Comparison of ENCODE assay signal across 8 mouse cellular contexts in genomic region chr6:71439506-71440216, GRCm38 (mm10). TPM values are rescaled to one million over a fixed set of nuclear protein-coding genes. Genes with fewer than 3 reads are reported as not detected.
DNase-seq lines count a peak whose midpoint lies in the region; TF ChIP-seq lines count a peak whose summit lies in the region.

No protein-coding gene starts in this region.

- intact Hi-C loops in gastrocnemius, postnatal 14 days (cut with DNase I; ENCODE audit: low total_unique reads), result no loop called here

- peaks cover 11% of the 10 kb centered on the region for H3K4me1 ChIP-seq in liver, adult 2 months (ENCODE audit: control insufficient read depth, insufficient read depth, low read length)
- peaks cover 10% of the 10 kb centered on the region for H3K4me1 ChIP-seq in thymus, adult 2 months (replicated peaks; ENCODE audit: control insufficient read depth, insufficient read depth, low read length)

- DNase-seq in layer of hippocampus, adult 11-12 months (ENCODE audit: low spot score), result peak; percentile 58
- no peak for DNase-seq in layer of hippocampus, adult 9-10 months (ENCODE audit: low spot score)
- DNase-seq in cerebellum, postnatal 14 days, result peak; percentile 72
- DNase-seq in gastrocnemius, postnatal 14 days, result peak; percentile 55
- DNase-seq in kidney, adult 9 months, result peak; percentile 59
- DNase-seq in liver, adult 2 months (ENCODE audit: extremely low read depth, low read depth, low spot score), result peak; percentile 37
- peak; percentile 80 for DNase-seq in neural tube, embryonic 10.5 days (ENCODE audit: extremely low spot score, low spot score)
- peak; percentile 62 for DNase-seq in thymus, adult 2 months

- no peaks in the 10 kb centered on the region for H3K36me3 ChIP-seq in liver, adult 2 months (ENCODE audit: control insufficient read depth, insufficient read depth, low read length)
- no peaks in the 10 kb centered on the region for H3K36me3 ChIP-seq in thymus, adult 2 months (ENCODE audit: control insufficient read depth, insufficient read depth, low read length)

- no peak for TF ChIP-seq POLR2A in liver, adult 2 months (IDR thresholded peaks at IDR 0.05; ENCODE audit: extremely low read depth, insufficient read depth, low read length)
- no peak for TF ChIP-seq POLR2A in thymus, adult 2 months (IDR thresholded peaks at IDR 0.05; ENCODE audit: control insufficient read depth, extremely low read depth, insufficient read depth, low read length, poor library complexity)

- H3K79me2 ChIP-seq in liver, adult 2 months (ENCODE audit: control insufficient read depth, insufficient read depth, low read length), result peaks cover 29% of the 10 kb centered on the region

- H3K27ac ChIP-seq in liver, adult 2 months (replicated peaks; ENCODE audit: insufficient read depth, low read depth, low read length), result peak overlapping the region; percentile 90
- H3K27ac ChIP-seq in thymus, adult 2 months (ENCODE audit: control insufficient read depth, insufficient read depth, low read length), result peak overlapping the region; percentile 58

- no peak for TF ChIP-seq CTCF in liver, adult 2 months (IDR thresholded peaks at IDR 0.05; ENCODE audit: low read depth, low read length)
- TF ChIP-seq CTCF in thymus, adult 2 months (IDR thresholded peaks at IDR 0.05; ENCODE audit: borderline replicate concordance, control insufficient read depth, extremely low read depth, insufficient read depth, low read length, poor library complexity), result no peak

- H3K9ac ChIP-seq in liver, adult 2 months (ENCODE audit: low read depth, low read length), result peak overlapping the region; percentile 98

- peak overlapping the region; percentile 82 for H3K4me3 ChIP-seq in liver, adult 2 months (ENCODE audit: insufficient read depth, low read depth, low read length)
- peak overlapping the region; percentile 87 for H3K4me3 ChIP-seq in thymus, adult 2 months (ENCODE audit: control insufficient read depth, insufficient read depth, low read length)

- H3K27me3 ChIP-seq in liver, adult 2 months (ENCODE audit: control insufficient read depth, insufficient read depth, low read length), result no peaks in the 10 kb centered on the region
- H3K27me3 ChIP-seq in thymus, adult 2 months (ENCODE audit: control insufficient read depth, insufficient read depth, low read length), result no peaks in the 10 kb centered on the region

- WGBS in liver, adult 2 months, result 1% methylated on average over 62 of the region's 62 CpGs
- WGBS in thymus, adult 2 months, result under 1% methylated on average over 62 of the region's 62 CpGs

RNA-seq across cellular contexts. Expression of gene Rmnd5a, which starts 0.8 kb away (rescaled TPM):
- total RNA-seq in gastrocnemius, postnatal 14 days (2021), result 10 to 100 TPM; 58.8 to 64.5 TPM
- 125 and 136 TPM in 2 replicates for total RNA-seq in liver, adult 2 months (2014; rRNA removed)
- polyA plus RNA-seq in liver, adult 2 months (2012; rRNA removed), result 31.1 and 35.3 TPM in 2 replicates
- 268 and 316 TPM in 2 replicates for polyA plus RNA-seq in thymus, adult 2 months (2012; rRNA removed)

RNA-seq across cellular contexts. Expression of gene Rnf103, which starts 54.0 kb away (rescaled TPM):
- 10 to 100 TPM; 18.2 to 19.1 TPM for total RNA-seq in gastrocnemius, postnatal 14 days (2021)
- total RNA-seq in liver, adult 2 months (2014; rRNA removed), result 70.7 and 73.3 TPM in 2 replicates
- polyA plus RNA-seq in liver, adult 2 months (2012; rRNA removed), result 27.2 and 27.7 TPM in 2 replicates
- 14.3 and 21.5 TPM in 2 replicates for polyA plus RNA-seq in thymus, adult 2 months (2012; rRNA removed)
